Mouse (Mus musculus) neural tube, embryonic 12.5 days (tissue): ENCODE measurements around the gene H2-Ob. TPM values are rescaled to one million over a fixed set of nuclear protein-coding genes. Genes with fewer than 3 reads are reported as not detected.

Experiments
- ATAC-seq: fragments of 200-750 bp; cut with Nextera tagmentation; 2 replicates; pipeline ENCODE4 v1.8.0; 2017; ENCODE audit warnings: low read depth, mild to moderate bottlenecking, moderate TSS enrichment, moderate library complexity; ENCODE audit not compliant: low FRiP score
- H3K27ac ChIP-seq: fragments of 300-500 bp; sonication (generic); 2 replicates; pipeline ENCODE4 v1.5.1; 2016
- H3K27me3 ChIP-seq: fragments of 300-500 bp; sonication (generic); replicated peaks from 2 replicates; pipeline ENCODE4 v1.6.1; 2016; ENCODE audit warnings: mild to moderate bottlenecking
- H3K36me3 ChIP-seq: fragments of 300-500 bp; sonication (generic); 2 replicates; pipeline ENCODE4 v1.6.1; 2016; ENCODE audit warnings: mild to moderate bottlenecking
- H3K4me1 ChIP-seq: fragments of 300-500 bp; sonication (generic); 2 replicates; pipeline ENCODE4 v1.6.1; 2016
- H3K4me2 ChIP-seq: fragments of 300-500 bp; sonication (generic); replicated peaks from 2 replicates; pipeline ENCODE4 v1.6.1; 2016; ENCODE audit warnings: mild to moderate bottlenecking
- H3K4me3 ChIP-seq: fragments of 300-500 bp; sonication (generic); 2 replicates; pipeline ENCODE4 v1.5.1; 2016
- H3K9ac ChIP-seq: fragments of 300-500 bp; sonication (generic); 2 replicates; pipeline ENCODE4 v1.6.1; 2016; ENCODE audit warnings: mild to moderate bottlenecking
- H3K9me3 ChIP-seq: fragments of 300-500 bp; sonication (generic); 2 replicates; pipeline ENCODE4 v1.6.1; 2016; ENCODE audit warnings: mild to moderate bottlenecking
- WGBS: fragments of 180-500 bp; shearing (Covaris S2); methylation state at CpG from one replicate; pipeline ENCODE4 v1.1.7; 2016; 5-methylcytosine and 5-hydroxymethylcytosine counted together
- polyA plus RNA-seq: library from polyadenylated mRNA; unstranded; fragments of >200 nt; fragmentation: Nextera tagmentation; extraction: Ambion mirVana; gene quantifications from 2 replicates; pipeline ENCODE4 v1.2.1, GENCODE M21; 2016

Gene H2-Ob
- polyA plus RNA-seq, 1 experiment from 2014 or later: not detected

GRCm38 (mm10) chr17:34201506-34202055 lies 37.1 kb upstream of the H2-Ob start:
- peaks cover 20% of the 10 kb centered on the region for H3K4me1 ChIP-seq
- H3K9ac ChIP-seq: no peak overlapping the region
- ATAC-seq: no peak
- no peak overlapping the region for H3K4me3 ChIP-seq
- 69% methylated on average over 7 of the region's 7 CpGs for WGBS
- H3K9me3 ChIP-seq: no peaks in the 10 kb centered on the region
- H3K36me3 ChIP-seq: no peaks in the 10 kb centered on the region
- H3K4me2 ChIP-seq: no peak overlapping the region
- peaks cover 65% of the 10 kb centered on the region for H3K27me3 ChIP-seq
- no peak overlapping the region for H3K27ac ChIP-seq

- WGBS: 88% methylated on average over 4 of the region's 4 CpGs
- Histone ChIP-seq H3K4me2 (no peak overlapping the region), H3K4me3 (no peak overlapping the region), H3K4me1 (peaks cover 15% of the 10 kb centered on the region), H3K9me3 (no peaks in the 10 kb centered on the region), H3K27ac (no peak overlapping the region), H3K9ac (no peak overlapping the region), H3K27me3 (peaks cover 58% of the 10 kb centered on the region), H3K36me3 (no peaks in the 10 kb centered on the region)
- 0 out of 2 replicates have a peak, but pooled peaks have one; percentile 22 for ATAC-seq
Observed at GRCm38 (mm10) chr17:34202760-34203442, 35.8 kb upstream of the H2-Ob start.

- Histone ChIP-seq H3K27me3 (peaks cover 54% of the 10 kb centered on the region), H3K9ac (peak within 1 kb of the TSS; percentile 58), H3K4me1 (peaks cover 10% of the 10 kb centered on the region; the same call in 1 of the 2 replicates), H3K9me3 (no peaks in the 10 kb centered on the region), H3K36me3 (no peaks in the 10 kb centered on the region), H3K4me2 (peak within 1 kb of the TSS; percentile 95), H3K27ac (no peak within 1 kb of the TSS), H3K4me3 (peak within 1 kb of the TSS; percentile 59)
- no peak for ATAC-seq
- 57% methylated on average over 5 of the region's 5 CpGs for WGBS
Observed at GRCm38 (mm10) chr17:34203444-34203843, 35.3 kb upstream of the H2-Ob start, which contains the start of gene Tap2. Gene Tap2, plus strand, starts transcription at chr17:34203527.

GRCm38 (mm10) chr17:34204303-34205010 lies 34.2 kb upstream of the H2-Ob start:
- WGBS: under 1% methylated on average over 44 of the region's 44 CpGs
- Histone ChIP-seq H3K4me2 (peak overlapping the region; percentile 95), H3K4me1 (peaks cover 10% of the 10 kb centered on the region; the same call in 1 of the 2 replicates), H3K9me3 (no peaks in the 10 kb centered on the region), H3K27me3 (peaks cover 44% of the 10 kb centered on the region), H3K36me3 (no peaks in the 10 kb centered on the region), H3K27ac (no peak overlapping the region), H3K4me3 (peak overlapping the region; percentile 59), H3K9ac (peak overlapping the region; percentile 58)
- ATAC-seq: peak; percentile 32; the same call in 1 of the 2 replicates

GRCm38 (mm10) chr17:34205021-34205745 lies 33.5 kb upstream of the H2-Ob start:
- H3K4me3 ChIP-seq: peak overlapping the region; percentile 59
- ATAC-seq: peak; percentile 21; the same call in 1 of the 2 replicates
- peaks cover 3% of the 10 kb centered on the region; the same call in 1 of the 2 replicates for H3K9me3 ChIP-seq
- no peaks in the 10 kb centered on the region for H3K36me3 ChIP-seq
- H3K4me2 ChIP-seq: peak overlapping the region; percentile 95
- peaks cover 10% of the 10 kb centered on the region; the same call in 1 of the 2 replicates for H3K4me1 ChIP-seq
- H3K27me3 ChIP-seq: peaks cover 39% of the 10 kb centered on the region
- no peak overlapping the region for H3K27ac ChIP-seq
- H3K9ac ChIP-seq: peak overlapping the region; percentile 58
- WGBS: 10% methylated on average over 18 of the region's 18 CpGs

DNA sequence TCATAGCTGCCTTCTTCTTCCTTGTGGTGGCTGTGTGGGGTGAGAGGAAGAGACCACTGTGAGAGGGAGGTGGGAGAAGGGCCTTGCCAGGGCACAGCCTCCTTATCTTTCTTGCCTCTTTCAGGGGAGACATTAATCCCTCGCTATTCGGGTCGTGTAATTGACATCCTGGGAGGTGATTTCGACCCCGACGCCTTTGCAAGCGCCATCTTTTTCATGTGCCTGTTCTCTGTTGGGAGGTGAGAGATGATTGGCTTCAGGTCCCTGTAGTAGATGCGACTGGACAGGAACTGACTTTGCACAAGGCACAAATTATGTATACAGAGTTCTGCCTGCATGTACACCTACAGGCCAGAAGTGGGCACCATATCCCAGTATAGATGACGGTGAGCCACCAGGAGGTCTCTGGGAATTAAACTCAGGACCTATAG lies 32.9 kb upstream of the H2-Ob start:
- Histone ChIP-seq H3K27me3 (peaks cover 44% of the 10 kb centered on the region), H3K4me3 (no peak overlapping the region), H3K4me1 (peaks cover 10% of the 10 kb centered on the region; the same call in 1 of the 2 replicates), H3K9me3 (peaks cover 3% of the 10 kb centered on the region; the same call in 1 of the 2 replicates), H3K4me2 (peak overlapping the region; percentile 95), H3K27ac (no peak overlapping the region), H3K9ac (no peak overlapping the region), H3K36me3 (no peaks in the 10 kb centered on the region)
- WGBS: 17% methylated on average over 9 of the region's 9 CpGs
- ATAC-seq: no peak

DNA sequence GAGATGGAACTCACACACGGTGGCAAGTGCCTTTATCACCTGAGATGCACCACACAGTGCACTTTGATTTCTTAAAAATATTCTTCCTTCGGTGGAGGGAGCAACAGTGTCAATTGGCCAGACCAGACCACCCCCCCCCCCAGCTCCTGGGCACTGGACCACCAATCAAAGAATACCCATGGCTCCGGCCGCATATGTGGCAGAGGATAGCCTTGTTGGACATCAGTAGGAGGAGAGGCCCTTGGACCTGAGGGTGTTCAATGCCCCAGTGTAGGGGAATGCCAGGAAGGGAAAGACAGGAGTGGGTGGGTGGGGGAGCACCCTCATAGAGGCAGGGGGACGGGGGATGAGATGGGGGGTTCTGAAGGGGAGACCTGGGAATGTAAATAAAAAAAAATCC lies 32.0 kb upstream of the H2-Ob start:
- Histone ChIP-seq H3K4me2 (no peak overlapping the region), H3K9ac (no peak overlapping the region), H3K27me3 (peaks cover 50% of the 10 kb centered on the region), H3K4me1 (peaks cover 10% of the 10 kb centered on the region; the same call in 1 of the 2 replicates), H3K27ac (no peak overlapping the region), H3K4me3 (no peak overlapping the region), H3K36me3 (no peaks in the 10 kb centered on the region), H3K9me3 (peaks cover 3% of the 10 kb centered on the region; the same call in 1 of the 2 replicates)
- 86% methylated on average over 5 of the region's 5 CpGs for WGBS
- no peak for ATAC-seq

DNA sequence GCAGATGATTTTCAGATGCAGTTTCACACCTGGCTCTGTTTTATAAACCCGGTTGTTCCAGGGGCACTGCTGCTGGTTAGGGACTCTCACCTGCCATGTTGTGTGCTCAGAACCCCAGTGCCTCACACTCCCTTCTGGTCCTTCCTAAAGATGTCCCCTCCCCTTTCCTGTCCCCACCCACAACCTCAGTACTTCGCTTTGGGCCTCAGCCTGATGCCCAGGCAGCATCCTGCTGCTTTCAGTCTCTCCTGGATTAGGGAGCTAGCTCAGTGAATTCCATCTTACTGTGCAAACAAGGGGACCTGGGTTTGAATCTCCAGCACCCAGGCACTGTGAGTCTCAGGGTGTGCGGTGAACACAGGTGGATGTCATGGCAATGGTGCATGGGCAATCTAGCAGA lies 31.2 kb upstream of the H2-Ob start:
- H3K4me1 ChIP-seq: peaks cover 10% of the 10 kb centered on the region; the same call in 1 of the 2 replicates
- H3K9ac ChIP-seq: no peak overlapping the region
- H3K36me3 ChIP-seq: no peaks in the 10 kb centered on the region
- no peak overlapping the region for H3K27ac ChIP-seq
- no peak overlapping the region for H3K4me2 ChIP-seq
- no peak for ATAC-seq
- H3K9me3 ChIP-seq: peaks cover 3% of the 10 kb centered on the region; the same call in 1 of the 2 replicates
- H3K4me3 ChIP-seq: no peak overlapping the region
- peaks cover 57% of the 10 kb centered on the region for H3K27me3 ChIP-seq
- 56% methylated on average over 3 of the region's 3 CpGs for WGBS

DNA sequence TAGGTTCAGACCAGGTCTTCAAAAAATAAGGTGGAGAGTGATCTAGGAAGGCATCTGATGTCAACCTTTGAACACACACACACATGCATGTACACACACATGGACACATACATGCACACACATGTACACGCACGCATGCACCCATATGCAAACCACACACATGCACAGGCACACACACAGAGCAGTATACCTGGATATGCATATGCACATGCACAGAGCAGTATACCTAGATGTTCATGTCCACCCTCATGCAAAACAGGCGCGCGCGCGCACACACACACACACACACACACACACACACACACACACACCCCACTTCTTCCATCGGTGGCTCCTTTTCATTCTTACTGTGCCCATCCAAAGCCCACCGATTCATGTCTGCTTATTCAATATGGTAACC lies 30.8 kb upstream of the H2-Ob start:
- no peak overlapping the region for H3K4me3 ChIP-seq
- H3K36me3 ChIP-seq: no peaks in the 10 kb centered on the region
- peaks cover 60% of the 10 kb centered on the region for H3K27me3 ChIP-seq
- ATAC-seq: no peak
- no peak overlapping the region for H3K27ac ChIP-seq
- H3K9ac ChIP-seq: no peak overlapping the region
- 96% methylated on average over 9 of the region's 9 CpGs for WGBS
- peaks cover 10% of the 10 kb centered on the region; the same call in 1 of the 2 replicates for H3K4me1 ChIP-seq
- H3K9me3 ChIP-seq: peaks cover 3% of the 10 kb centered on the region; the same call in 1 of the 2 replicates
- no peak overlapping the region for H3K4me2 ChIP-seq

DNA sequence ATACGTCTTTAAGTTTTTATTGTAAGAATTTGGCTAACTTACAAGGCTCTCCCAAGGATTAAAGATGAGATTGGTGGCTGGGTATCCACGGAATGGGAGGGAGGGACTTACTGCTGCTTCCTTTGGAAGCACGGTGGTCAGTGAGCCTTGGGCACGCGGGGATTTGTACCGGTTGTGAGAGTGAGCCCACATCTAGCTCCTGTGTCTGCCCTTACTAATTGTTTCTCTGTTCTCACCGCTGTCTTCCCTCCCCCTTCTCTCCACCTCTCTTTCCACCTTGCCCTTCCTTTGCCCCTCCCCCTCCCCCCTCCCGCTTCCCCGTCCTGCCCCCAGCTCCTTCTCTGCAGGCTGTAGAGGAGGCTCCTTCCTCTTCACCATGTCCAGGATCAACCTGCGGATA lies 30.3 kb upstream of the H2-Ob start:
- peaks cover 3% of the 10 kb centered on the region; the same call in 1 of the 2 replicates for H3K9me3 ChIP-seq
- H3K36me3 ChIP-seq: no peaks in the 10 kb centered on the region
- 28% methylated on average over 10 of the region's 10 CpGs for WGBS
- ATAC-seq: no peak
- H3K27ac ChIP-seq: no peak overlapping the region
- peaks cover 62% of the 10 kb centered on the region for H3K27me3 ChIP-seq
- peaks cover 10% of the 10 kb centered on the region; the same call in 1 of the 2 replicates for H3K4me1 ChIP-seq
- H3K4me2 ChIP-seq: no peak overlapping the region
- H3K4me3 ChIP-seq: no peak overlapping the region
- H3K9ac ChIP-seq: no peak overlapping the region

GRCm38 (mm10) chr17:34209680-34210079 lies 29.0 kb upstream of the H2-Ob start:
- Histone ChIP-seq H3K27me3 (peaks cover 67% of the 10 kb centered on the region), H3K4me3 (no peak overlapping the region), H3K36me3 (no peaks in the 10 kb centered on the region), H3K4me1 (peaks cover 8% of the 10 kb centered on the region; the same call in 1 of the 2 replicates), H3K9ac (no peak overlapping the region), H3K9me3 (peaks cover 3% of the 10 kb centered on the region; the same call in 1 of the 2 replicates), H3K27ac (no peak overlapping the region), H3K4me2 (no peak overlapping the region)
- no peak for ATAC-seq
- 47% methylated on average over 3 of the region's 3 CpGs for WGBS
